Comparison of ENCODE assay signal across 17 mouse cellular contexts in genomic region chr11:113010906-113011305, GRCm38 (mm10).
A peak's percentile ranks its signal among the peaks of the same experiment; 100 is the strongest.
DNase-seq lines count a peak whose midpoint lies in the region; TF ChIP-seq lines count a peak whose summit lies in the region.
"Had no signal": no experiment of that assay in that cellular context is flagged by ENCODE, and none has a peak within 500 bp of the region (broad histone marks: within the 10 kb centered on the region; RNA-seq: fewer than 3 reads in every experiment).

No protein-coding gene starts in this region.

- H3K36me3 ChIP-seq in liver, adult 2 months (ENCODE audit: control insufficient read depth, insufficient read depth, low read length), result no peaks in the 10 kb centered on the region
- H3K36me3 ChIP-seq: embryonic facial prominence, embryonic 12.5 days; hindbrain, embryonic 15.5 days; limb, embryonic 15.5 days; neural tube, embryonic 12.5 days had no signal

- H3K4me1 ChIP-seq in liver, adult 2 months (ENCODE audit: control insufficient read depth, insufficient read depth, low read length), result peaks cover 3% of the 10 kb centered on the region

- TF ChIP-seq POLR2A in liver, adult 2 months (IDR thresholded peaks at IDR 0.05; ENCODE audit: extremely low read depth, insufficient read depth, low read length), result no peak

- WGBS in liver, adult 2 months, result 19% methylated on average over 5 of the region's 5 CpGs

- no peak for TF ChIP-seq CTCF in liver, adult 2 months (IDR thresholded peaks at IDR 0.05; ENCODE audit: low read depth, low read length)

- H3K27ac ChIP-seq in liver, adult 2 months (replicated peaks; ENCODE audit: insufficient read depth, low read depth, low read length), result no peak overlapping the region
- H3K27ac ChIP-seq: embryonic facial prominence, embryonic 12.5 days; hindbrain, embryonic 15.5 days; limb, embryonic 15.5 days; neural tube, embryonic 12.5 days had no signal

- no peak overlapping the region for H3K4me3 ChIP-seq in liver, adult 2 months (ENCODE audit: insufficient read depth, low read depth, low read length)
- H3K4me3 ChIP-seq: embryonic facial prominence, embryonic 12.5 days; hindbrain, embryonic 15.5 days; limb, embryonic 15.5 days; neural tube, embryonic 12.5 days had no signal

- H3K9ac ChIP-seq in liver, adult 2 months (ENCODE audit: low read depth, low read length), result no peak overlapping the region
- H3K9ac ChIP-seq: embryonic facial prominence, embryonic 12.5 days; hindbrain, embryonic 15.5 days; limb, embryonic 15.5 days; neural tube, embryonic 12.5 days had no signal

- peak; percentile 57 to 63 for DNase-seq in heart, adult 18-20 months
- no peak for DNase-seq in heart, postnatal 4 days
- DNase-seq in liver, adult 2 months (ENCODE audit: extremely low read depth, low read depth, low spot score), result peak; percentile 95
- no peak for DNase-seq in liver
- peak; percentile 15 to 49 for DNase-seq in adrenal gland, postnatal 36 days
- no peak for DNase-seq in cerebellum, postnatal 25 days
- no peak for DNase-seq in layer of hippocampus, adult 8-10 months (ENCODE audit: low spot score in 2 of 2)
- DNase-seq: cerebellum, adult 2 months; gastrocnemius, postnatal 10 days; kidney, postnatal 4 days; lung, adult 18-20 months; lung, postnatal 36 days had no signal

- no peaks in the 10 kb centered on the region for H3K79me2 ChIP-seq in liver, adult 2 months (ENCODE audit: control insufficient read depth, insufficient read depth, low read length)

- H3K27me3 ChIP-seq in liver, adult 2 months (ENCODE audit: control insufficient read depth, insufficient read depth, low read length), result no peaks in the 10 kb centered on the region
- H3K27me3 ChIP-seq: CH12.LX; embryonic facial prominence, embryonic 12.5 days; hindbrain, embryonic 15.5 days; neural tube, embryonic 12.5 days had no signal

Comparison
In these comparisons a context has a peak if more than half of its experiments do, and no peak if none do; other contexts are left out.
1. DNase-seq: peak in heart, adult 18-20 months (2 of 2), liver, adult 2 months (single experiment) and adrenal gland, postnatal 36 days (2 of 2); none in heart, postnatal 4 days (single experiment), liver (single experiment), cerebellum, postnatal 25 days (0 of 2) and layer of hippocampus, adult 8-10 months (0 of 2).